Mouse (Mus musculus) cerebellum, adult (tissue): ENCODE measurements at regions not wholly inside any gene's neighbourhood (a gene's known extent, or its start where the extent isn't known, plus 50 kb on each side); places are given as distances from the start of the nearest gene placed in this dataset.

Experiments used
- ATAC-seq: cut with Nextera tagmentation; 2 replicates; pipeline ENCODE4 v1.9.2; 2017; ENCODE audit warnings: mild to moderate bottlenecking, moderate library complexity, mixed read lengths; ENCODE audit not compliant: insufficient number of reproducible peaks, low FRiP score, low TSS enrichment

DNA sequence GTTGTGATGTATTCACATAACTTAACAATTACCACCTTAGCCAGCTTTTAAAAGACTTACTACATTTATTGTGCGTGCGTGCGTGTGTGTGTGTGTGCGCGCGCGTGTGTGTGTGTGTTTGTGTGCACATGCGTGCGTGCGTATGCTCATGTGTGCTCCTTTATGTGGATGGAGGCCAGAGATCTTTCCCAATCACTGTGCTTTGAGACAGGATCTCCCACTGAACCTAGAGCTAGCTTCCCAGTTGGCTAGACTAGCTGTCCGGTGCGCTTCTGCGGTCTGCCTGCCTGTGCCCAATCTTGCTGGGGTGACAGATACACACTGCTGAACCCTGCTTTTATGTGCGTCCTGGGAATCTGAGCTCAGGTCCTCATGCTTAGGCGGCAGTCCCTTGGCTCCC, 50.1 kb upstream of the Arhgap29 start:
- ATAC-seq: no peak

GRCm38 (mm10) chr3:121900429-121900844, 51.9 kb upstream of the Arhgap29 start:
- no peak for ATAC-seq

DNA sequence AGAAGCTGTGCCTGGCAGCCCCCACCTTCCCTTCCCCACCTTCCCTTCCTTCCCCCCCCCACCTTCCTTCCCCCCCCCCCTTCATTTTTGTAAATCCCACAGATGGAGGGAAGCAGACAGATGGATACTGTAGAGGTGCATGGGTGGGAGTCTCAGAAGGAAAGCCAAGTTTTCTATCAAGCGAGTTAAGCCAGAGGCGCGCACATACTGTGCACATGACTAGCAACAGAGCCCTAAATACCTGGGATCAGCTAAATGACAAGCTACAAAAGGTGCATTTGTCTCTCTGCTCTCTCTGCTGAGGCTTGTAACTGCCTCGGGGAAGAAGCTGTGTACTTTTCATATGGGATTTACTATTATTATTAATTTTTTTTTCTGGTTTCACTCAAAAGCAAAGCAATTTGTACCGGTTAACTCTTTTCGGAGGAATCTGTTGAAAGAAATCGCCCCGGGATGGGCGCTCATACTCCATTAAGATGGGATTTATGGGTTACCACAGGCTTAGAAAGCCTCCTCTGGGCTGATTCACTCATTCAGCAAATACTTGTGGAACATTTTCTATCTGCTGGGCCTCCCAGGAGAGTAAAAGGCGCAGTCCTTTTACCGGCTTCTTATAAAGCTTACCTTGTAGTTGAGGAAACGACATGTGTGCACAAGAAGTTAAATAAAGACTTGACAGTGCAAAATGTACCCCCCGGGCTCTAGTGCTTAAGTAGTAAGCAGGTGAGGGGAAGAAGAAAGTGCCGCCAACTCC, 54.3 kb upstream of the Arhgap29 start:
- ATAC-seq: no peak

DNA sequence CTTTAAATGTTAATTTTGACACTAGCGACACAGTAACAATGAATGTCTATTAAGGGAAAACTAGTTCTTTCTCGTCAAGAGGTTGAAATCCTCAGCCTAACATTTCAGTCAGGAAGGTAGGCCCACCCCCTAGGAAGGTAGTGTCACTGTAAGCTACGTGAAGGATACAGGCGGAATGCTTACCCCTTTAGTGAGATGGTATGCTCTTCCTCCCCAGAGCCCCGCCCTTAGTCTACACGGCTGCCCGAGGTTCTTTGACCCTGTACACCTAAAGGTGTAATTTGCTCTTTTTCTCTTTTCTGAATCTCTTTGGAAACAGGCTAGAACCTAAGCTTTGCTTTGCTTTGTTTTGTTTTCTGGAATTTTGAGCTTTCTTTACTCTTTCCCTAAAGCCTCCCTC, 58.7 kb upstream of the Arhgap29 start:
- ATAC-seq: no peak

GRCm38 (mm10) chr3:121892675-121893074, 59.7 kb upstream of the Arhgap29 start:
- ATAC-seq: no peak

- ATAC-seq: no peak
These were observed 61.0 kb upstream of the Arhgap29 start for GRCm38 (mm10) chr3:121891338-121891737.

DNA sequence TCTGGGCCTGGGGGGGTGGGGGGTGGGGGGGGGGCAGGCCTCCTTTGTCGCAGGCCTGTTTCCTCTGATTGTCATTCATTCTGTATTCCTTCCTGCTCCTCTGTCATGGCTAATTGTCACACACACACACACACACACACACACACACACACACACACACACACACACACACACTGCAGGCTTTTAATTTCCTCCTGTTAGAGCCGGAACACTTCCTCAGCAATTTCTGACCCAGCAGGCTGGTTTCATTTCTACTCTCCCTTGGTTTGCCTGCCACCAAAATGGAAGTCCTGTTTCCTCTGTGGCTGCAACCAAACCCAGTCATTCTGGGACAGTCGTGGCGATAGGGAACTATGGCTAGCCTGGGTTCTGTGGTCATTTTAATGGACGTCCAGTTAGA, 61.8 kb upstream of the Arhgap29 start:
- ATAC-seq: no peak

DNA sequence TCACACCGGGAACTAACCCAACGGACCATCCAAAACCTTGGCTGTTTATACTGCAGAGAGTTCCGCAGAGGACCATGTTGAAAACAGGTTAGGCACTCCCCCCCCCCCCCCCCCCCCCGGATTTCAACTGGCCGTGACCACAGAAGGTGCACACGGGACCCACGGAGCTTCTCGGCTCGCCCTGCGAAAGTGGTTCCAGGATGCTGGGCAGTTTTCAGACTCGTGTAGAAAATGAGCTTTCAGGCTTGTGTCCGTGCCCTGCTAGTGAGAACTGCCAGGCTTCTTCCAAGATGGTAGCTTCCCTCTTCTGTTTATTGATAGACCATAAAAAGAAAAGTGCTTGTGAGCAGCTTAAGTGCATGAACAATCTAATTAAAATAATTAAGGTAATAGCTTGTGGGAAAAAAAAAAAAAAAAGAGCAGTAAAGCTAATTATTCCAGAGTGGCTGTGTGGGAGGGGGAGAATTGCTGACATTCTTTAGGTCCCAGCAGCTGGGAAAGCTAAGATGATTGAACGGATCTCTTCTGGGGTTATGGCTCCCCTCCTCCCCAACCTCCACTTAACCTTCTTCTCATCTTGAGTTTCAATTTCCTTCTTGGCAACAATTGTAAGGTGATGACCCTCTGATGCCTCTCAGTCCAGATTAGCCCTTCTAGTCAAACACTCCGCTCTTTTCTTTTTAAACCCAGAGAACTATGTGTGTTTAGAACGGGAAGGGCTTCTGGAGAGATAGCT, 65.3 kb upstream of the Arhgap29 start:
- ATAC-seq: no peak

- ATAC-seq: no peak
These were observed 66.0 kb upstream of the Arhgap29 start for GRCm38 (mm10) chr3:121886309-121886708.

GRCm38 (mm10) chr3:121885265-121886178, 66.8 kb upstream of the Arhgap29 start:
- peak; percentile 16; the same call in 1 of the 2 replicates for ATAC-seq

DNA sequence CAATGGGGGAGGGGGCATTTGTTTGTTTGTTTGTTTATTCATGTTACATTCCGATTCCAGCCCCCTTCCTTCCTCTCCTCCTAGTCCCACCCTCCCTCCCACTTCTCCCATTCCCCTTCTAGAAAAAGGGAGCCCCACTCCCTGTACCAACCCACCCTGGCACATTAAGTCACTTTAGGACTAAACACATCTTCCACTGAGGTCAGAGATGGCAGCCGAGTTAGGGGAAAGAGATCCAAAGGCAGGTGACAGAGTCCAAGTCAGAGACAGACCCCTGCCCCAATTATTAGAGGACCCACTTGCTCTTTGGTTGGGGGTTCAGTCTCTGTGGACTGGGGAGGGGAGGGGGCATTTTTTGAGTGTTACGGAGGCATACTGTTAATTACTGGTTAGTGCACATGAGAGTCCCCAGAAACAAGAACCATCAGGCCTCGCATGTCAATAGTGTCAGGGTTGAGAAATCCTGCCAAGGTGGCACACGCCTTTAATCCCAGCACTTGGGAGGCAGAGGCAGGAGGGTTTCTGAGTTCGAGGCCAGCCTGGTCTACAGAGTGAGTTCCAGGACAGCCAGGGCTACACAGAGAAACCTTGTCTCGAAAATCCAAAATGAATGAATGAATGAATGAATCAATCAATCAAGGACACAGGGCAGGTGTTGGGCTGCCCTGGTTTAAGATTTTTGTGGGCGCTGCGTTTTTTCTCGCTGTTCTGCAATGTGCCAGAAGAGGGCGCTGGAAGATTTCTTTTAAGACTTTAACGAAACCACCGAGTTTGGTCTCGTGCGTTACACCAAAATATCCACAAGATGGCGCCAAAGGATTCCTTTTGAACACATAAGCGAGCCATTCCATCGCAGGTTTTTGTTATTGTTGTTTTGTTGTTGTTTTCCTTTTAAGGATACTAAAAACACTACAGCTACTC, 67.8 kb upstream of the Arhgap29 start:
- ATAC-seq: peak; percentile 74

GRCm38 (mm10) chr3:121880355-121880754, 65.3 kb upstream of the Abcd3 start:
- no peak for ATAC-seq

GRCm38 (mm10) chr3:121875072-121875471, 60.0 kb upstream of the Abcd3 start:
- no peak for ATAC-seq

GRCm38 (mm10) chr3:121874576-121874975, 59.5 kb upstream of the Abcd3 start:
- ATAC-seq: no peak

GRCm38 (mm10) chr3:121873572-121873971, 58.5 kb upstream of the Abcd3 start:
- ATAC-seq: no peak

GRCm38 (mm10) chr3:121872685-121873084, 57.6 kb upstream of the Abcd3 start:
- no peak for ATAC-seq

DNA sequence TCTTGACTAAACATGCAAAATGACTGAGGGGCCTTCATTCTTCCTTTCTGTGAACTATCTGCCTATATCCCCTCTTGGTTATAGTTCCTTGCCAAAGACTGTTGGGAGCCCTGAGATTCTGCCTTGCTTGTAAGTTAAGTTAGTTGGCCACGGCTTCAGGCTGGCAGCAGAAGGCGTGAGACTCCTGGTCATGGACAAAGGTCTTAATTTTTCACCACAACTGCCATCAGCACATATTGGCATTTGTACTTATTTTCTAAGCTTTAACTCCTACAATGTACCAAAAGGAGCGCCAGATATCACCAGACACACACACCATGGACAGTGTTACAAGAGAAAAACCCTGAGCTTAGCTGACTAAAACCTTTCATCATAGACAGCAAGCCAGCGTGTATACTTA, 56.7 kb upstream of the Abcd3 start:
- no peak for ATAC-seq

DNA sequence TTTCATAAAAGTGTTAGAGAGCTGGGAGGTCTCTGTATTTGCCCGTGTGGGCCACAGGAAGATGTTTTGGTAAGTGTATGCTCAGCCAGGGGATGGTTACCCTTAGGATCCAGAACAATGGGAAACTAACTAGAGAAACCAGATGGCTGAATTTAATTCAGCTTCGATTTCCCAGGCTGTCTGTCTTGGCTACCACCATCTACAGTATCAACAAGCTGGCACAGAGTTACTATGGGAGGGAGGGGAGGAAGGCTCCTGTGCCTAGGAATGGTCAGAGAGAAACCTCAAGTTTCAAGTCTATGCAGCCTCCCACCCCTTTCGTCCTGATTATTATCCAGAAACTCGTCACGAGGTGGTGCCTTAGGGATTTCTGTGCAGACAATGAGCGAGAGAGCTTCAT, 55.6 kb upstream of the Abcd3 start:
- ATAC-seq: no peak

GRCm38 (mm10) chr3:121869694-121870093, 54.6 kb upstream of the Abcd3 start:
- ATAC-seq: no peak

- ATAC-seq: no peak
These were observed 52.2 kb upstream of the Abcd3 start for GRCm38 (mm10) chr3:121867301-121867700.
